Mouse (Mus musculus) right cerebral cortex, adult 18-20 months (tissue): ENCODE data around the gene Nos1.

Source experiments
- DNase-seq: peaks from one replicate; pipeline ENCODE4 v3.0.0; 2022; ENCODE audit warnings: mixed read lengths

The Nos1 gene

DNA sequence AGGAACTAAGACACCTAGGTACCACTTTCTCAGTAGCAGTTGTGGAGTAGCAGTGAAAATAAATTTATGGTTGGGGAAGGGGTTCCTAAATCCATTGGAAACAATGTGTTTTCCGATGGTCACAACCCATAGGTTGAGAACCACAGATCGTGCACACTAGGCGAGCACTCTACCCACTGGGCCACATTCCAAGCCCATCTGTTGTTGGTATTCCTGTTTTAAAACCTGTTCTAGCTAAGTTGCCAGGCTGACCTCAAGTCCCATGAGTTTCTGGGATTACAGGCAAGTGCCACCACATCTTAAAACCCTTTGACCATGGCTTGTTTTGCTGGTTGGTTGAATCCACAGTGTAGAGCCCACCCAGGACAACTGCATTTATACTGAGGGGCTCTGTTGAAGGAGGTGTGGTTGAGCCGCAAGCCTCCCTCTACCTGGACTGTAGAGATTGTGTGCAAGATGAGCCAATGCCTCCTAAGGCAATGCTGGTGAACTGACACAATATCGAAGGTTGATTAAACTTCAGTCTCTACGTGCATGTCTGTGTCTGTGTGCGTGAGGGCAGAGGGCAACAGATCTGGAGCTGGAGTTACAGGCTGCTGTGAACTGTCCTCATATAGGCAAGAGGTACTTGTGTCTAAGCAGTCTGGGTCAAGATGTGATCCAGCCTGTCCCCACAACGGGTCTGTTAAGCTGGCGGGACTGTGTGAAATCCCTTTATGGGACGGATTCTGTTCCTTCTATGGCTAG, 189.0 kb downstream of the Nos1 start:
- DNase-seq: no peak

DNA sequence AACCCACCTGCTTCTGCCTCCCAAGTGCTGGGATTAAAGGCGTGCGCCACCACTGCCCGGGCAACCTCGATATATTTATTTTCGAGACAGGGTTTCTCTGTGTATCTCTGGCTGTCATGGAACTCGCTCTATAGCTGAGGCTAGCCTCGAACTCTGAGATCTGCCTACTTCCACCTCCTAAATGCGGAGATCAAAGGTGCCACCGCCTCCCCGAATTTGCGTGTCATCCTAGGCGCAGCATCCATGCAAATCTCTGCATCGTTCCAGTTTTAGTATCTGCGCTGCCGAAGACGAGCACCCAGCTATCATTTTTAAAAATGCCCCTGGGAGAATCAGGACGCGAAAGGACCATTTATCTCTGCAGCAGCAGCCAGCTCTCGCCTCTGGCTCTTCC, 195.4 kb downstream of the Nos1 start:
- no peak for DNase-seq

DNA sequence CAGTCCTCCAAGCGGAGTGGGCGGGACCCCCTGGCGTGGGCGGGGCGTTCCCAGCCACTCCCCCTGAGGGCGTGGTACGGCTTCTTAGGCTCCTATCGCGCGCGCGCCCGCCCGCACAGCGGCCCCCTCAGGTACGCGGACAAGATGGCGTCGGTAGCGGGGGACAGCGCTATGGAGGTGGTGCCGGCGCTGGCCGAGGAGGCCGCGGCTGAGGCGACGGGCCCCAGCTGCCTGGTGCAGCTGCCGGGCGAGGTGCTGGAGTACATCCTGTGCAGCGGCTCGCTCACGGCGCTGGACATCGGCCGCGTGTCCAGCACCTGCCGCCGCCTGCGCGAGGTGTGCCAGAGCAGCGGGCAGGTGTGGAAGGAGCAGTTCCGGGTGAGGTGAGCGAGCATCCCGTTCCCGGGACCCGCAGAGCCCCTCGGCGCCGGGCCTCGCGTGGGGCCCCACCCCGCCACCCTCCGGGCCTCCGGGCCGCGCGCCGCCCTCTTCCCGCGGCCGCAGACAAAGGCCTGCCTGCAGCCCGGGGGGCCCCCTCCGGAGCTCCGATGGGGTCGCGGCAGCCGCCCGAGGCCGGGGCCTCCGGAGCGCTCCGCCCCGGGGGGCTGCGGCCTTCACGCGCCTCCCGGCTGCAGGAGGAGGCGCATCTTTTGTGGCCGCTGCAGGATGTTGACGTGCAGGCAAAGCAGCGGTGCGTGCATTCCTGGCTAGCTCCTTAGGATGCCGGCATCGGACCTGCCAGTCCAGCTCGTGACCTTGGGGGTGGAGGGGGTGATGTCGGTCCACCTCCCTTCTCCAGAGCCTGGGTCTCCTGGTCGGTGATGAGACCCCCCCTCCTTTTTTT, 196.0 kb downstream of the Nos1 start, which contains the start of gene Fbxo21:
Gene Fbxo21, plus strand, starts transcription at position 74 of the 844 bp plus-strand sequence.
- peak; percentile 97 for DNase-seq

DNA sequence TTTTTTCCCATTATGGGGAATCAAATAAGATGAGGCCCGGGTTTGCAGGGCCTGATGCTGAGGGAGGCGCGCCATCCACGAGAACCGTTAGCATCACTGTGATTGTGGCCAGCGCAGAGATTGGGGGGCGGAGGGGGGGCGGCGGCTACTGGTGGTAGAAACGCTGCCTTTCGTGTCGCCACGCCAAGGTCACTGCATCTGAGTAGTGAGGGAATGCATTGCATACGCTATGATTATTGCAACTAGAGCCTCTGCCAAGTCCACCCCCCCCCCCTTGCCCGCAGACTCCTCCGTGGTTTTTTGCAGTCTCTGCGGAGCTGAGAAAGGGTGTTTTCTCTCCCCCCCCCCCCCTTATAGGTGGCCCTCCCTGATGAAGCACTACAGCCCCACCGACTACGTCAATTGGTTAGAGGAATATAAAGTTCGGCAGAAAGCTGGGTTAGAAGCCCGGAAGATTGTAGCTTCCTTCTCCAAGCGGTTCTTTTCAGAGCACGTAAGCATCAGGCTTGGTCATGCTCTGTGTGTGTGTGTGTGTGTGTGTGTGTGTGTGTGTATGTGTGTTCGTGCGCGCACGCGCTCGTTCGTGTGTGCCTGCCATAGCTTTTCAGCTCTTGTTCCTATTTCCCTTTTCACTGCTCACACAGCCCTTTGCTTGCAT, 196.8 kb downstream of the Nos1 start:
- DNase-seq: peak; percentile 38

DNA sequence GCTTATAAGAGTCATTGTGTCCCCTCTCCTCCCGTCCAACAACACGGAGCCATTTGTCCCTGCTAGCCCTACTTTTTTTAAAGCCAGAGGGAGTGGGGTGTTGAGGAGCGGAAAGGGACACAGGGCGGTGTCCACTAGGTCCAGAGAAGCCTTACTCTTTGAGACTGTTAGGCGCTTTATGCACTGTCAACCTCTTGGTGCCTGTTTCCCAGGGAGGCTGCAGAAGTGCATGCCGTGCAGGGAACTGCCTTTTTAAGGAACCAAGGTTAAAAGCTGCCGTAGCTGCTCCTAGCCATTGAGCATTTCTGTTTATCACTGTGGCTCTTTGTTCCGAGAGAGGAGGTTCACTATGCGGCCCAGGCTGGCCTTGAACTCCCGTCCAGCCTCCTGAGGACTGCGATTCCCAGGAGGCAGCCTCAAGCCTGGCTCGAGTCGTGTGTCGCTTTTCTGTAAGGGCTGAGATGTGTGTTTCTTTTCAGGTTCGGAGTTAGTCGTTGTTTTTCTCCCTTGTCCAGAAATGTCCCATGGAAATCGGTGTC, 197.4 kb downstream of the Nos1 start:
- no peak for DNase-seq

DNA sequence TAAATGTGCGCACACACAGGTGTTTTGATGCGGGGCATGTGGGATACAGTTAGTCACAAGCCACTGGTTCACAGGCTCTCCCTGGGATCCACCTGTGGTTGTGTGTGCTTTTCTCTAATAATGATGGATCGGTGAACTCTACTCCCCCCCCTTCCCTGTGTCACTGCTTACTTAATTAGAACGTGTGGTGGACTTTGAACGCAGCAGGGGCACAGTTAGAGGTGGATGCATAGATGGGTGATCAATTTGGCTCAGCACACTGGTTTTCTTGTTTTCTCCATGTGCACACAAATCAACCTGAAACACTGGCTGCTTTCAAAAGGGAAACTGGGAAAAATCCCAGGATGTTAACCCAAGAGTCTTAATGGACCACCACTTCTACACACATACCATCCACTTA, 198.2 kb downstream of the Nos1 start:
- no peak for DNase-seq

DNA sequence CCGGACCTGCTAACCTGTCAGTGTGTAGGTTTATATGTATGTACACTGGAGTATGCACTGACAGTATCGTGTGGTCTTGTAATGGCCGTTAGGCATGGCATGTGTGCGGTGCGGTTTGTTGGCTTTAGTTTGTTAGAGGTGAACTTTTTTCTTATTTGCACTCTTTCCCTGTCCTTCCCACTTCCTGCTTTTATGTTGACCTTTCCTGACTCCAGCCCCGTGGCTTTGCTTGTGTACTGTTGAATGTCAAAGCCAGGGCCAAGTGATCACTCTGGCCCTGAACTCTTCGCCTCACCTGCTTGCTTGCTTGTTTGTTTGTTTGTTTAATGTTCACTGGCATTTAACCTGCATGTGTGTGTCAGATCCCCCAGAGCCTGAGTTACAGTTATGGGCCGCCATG, 200.1 kb downstream of the Nos1 start:
- DNase-seq: no peak

DNA sequence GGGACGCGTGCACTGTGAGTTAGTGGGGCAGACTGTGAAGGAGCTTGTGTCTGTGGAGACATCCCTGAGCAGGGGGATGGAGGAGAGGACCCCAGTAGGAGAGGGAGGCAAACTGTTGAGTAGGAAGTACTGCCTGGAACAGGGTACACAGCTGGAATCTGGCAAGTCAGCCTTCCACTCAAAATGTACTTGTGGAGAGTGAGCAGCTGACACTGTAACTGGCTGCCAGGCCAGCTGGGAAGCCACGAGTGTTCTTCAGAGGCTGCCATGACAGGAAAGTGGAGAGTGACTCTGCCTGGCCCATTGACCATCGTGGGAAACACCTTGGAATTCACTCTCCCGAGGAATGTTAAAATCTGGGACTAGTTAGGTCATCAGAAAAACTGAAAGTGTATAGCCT, 201.1 kb downstream of the Nos1 start:
- DNase-seq: no peak

DNA sequence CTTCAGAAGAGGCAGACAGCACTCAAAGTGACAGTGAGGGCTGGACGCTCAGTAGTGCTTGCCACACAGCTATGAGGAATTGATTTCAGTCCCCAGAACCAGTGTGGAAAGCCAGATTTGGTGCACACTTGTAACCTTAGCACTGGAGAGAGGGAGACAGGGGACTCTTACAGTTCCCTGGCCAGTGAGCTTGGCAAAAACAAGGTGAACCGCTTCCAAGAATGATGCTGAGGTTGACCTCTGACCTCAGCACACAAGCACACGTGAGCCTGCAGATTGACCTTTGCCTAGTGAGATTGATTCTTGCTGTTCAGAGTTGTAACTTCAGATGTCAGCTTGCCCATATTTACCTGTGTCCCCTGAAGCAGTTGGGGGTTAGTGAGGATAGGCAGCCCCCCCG, 205.5 kb downstream of the Nos1 start:
- no peak for DNase-seq

DNA sequence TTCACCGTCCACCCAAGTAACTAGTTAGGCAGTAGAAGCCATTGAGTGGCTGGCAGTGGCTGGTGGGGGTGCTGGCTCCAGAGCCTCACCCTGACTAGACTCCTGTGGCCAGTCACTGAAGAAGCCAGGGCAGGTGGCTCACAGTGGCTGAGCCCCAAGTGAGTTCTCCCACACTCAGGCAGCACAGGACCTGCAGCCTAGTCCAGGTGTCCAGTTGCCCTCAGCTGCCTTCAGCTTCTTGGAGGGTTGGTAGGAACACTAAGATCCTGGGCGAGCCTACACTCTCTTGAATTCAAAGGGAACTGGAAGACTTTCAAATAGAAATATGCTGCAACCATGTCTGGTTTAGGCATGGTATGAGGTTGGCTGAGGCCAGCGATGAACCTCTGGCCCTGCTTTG, 207.1 kb downstream of the Nos1 start:
- DNase-seq: no peak

DNA sequence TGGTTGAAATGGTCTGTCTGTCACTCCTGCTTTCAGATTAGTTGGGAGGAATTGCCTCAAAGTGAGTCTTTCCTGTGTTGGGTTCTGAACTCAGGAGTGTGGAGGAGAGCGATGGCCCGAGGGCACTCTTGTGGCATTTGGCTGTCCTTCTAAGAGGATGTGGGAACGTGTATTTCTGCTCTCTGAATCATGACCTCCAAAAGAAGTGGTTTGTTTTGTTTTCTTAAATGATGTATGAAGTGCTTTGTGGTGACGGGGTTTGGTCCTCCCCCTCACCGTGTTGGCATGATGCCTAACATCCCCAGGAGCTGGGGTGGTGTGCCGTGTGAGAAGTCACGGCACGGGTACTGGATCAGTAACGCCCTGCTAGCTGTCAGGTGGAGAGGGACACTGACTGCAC, 207.5 kb downstream of the Nos1 start:
- no peak for DNase-seq

DNA sequence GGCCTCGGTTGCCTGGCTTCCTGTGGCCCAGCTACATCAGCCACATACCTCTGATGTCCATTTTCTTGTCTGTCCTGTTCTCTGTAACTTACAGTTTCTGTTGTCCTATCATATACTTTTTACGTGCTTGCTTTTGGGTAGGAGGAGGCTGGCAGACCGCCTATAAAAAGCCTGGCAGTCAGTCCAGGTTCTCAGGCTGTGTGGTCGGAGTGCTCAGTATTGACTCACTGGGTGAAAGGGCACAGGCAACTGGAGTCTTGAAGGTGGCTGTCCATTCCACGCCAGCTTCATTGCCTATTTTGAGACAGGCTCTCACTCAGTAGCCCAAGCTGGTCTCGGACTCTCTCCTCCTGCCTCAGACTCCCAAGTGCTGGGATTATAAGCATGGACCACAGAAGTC, 208.9 kb downstream of the Nos1 start:
- DNase-seq: no peak

DNA sequence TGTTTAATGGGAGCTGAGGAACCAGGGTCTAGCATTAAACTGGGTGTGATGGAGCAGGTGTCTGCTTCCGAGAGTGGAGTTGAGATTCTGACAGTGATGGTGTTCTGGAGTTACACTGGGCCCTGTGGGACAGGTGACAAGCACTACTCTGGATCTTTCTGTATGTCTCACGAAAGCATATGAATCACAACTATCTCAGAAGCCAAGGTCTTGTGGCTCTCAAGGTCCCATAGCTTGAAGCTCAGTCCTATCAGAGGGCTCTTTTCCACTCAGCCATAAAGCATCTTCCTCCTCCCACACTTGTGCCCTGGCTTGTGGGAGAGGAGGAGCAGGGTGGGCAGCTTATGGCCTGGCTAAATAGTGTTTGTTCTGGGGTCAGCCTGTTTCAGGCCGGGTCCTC, 210.1 kb downstream of the Nos1 start:
- DNase-seq: no peak

DNA sequence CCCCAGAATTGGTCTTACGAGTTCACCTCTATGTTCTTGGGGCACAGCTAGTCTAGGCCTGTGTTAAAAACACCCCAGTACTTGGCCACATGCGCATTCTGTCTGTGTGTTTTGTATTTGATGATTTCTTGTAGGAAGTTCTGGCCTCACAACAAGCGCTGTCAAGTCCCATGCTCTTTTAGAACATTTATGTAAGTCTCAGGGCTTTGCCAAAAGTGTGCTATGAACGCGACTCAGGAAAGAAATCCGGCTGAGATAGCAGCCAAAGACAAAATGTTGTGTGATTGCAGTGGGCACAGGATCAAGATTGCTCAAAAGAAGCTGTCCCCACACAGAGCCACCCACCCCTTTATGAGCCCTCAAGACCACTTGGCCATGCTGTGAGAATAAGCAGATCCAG, 212.7 kb downstream of the Nos1 start:
- DNase-seq: peak; percentile 63

DNA sequence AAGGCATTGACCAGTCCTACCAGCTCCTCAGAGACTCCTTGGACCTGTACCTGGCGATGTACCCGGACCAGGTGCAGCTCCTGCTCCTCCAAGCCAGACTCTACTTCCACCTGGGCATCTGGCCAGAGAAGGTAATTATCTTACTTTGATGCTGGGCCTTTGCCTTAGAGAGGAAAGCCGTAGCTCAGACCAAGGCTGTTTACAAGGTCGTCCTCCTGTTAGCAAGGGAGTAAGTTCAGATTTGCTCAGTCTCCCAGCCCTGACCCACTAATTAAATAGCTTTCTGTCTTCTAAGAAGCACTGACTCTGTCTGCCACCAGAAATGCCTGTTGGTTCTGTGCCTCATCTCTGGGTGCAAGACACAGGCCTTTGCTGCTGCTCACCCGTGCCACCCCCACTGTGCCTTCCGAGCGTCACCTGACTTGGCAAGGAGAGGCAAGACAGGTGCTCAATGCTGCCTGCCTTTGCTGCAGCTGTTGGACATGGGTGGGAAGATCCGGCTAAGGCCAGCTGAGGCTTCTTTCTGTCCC, 214.6 kb downstream of the Nos1 start:
- no peak for DNase-seq

DNA sequence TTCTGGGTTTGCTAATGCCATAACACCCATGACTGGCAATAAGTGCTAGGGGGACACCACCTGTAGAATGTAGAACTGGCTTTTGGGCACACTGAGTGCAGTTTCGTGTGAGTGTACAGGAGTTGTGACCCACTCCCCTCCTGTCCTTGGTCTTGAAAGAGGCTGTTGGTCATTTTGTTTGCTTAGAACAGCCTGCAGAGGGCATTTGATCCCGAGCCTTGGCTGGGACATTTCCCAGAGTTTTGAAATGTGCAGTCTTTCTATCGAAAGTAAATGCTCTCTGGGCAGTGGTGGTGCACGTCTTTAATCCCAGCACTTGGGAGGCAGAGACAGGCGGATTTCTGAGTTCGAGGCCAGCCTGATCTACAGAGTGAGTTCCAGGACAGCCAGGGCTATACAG, 215.1 kb downstream of the Nos1 start:
- DNase-seq: no peak

DNA sequence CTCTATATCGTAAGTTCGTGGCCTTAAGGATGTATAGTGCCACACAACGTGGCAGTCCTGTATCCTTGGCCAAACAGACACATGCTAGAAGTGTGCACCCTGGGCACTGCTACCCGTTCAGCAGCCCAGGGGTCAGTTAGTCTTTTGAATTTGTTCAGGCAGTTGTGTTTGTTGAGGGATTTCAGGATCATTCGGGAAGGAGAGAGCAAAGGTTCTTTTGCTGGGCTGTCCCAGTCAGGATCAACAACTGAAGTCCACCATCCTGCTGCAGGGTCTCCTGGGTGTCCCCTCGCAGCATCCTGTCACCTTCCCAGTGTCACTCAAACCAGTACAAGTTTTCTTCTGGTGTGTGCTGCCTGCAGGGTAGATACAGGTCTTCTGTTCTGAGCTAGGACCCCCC, 215.7 kb downstream of the Nos1 start:
- DNase-seq: no peak

DNA sequence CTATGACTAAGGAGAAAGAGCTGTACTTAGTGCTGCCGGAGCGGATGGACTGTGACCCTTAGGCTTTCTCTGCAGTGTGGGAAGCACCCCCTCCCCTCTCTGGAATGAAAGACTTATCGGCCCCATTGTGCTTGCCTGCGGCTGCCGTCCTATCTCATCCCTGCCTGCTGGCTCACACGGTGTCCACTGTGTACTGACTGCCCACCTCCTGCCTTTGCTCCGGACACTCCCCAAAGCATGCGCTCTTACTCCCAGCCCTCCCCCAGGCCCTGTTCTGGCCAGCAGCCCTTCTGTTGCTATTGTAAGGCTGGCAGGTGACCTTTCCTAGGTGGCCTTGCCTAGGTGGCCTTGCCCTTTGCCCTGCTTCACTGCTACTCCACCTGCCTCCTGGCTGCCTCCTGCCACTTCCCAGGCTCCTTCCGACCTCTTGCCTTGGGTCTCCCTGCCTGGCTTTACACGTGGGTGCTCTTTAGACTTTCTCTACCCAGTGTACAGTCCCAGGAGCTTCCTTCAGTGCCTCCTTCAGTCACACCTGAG, 216.7 kb downstream of the Nos1 start:
- DNase-seq: no peak

DNA sequence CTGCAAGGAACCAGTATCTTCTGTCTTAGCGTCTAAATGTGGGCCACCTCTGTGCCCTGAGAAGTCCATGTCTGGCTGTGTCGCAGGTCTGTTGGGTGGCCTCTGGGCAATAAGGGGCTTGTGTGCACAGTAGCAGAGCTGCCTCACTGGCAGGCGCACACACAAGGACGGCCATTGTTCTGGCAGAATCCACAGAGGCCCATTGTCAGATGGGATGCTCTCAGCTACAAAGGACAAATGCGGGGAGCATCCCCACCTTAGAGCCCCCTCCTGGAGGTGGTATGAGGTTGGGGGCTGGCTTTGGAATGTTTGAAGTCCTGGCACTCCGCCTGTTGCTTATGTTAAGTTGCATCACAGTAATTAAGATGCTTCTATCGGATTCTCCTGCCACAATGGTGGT, 218.2 kb downstream of the Nos1 start:
- DNase-seq: peak; percentile 31

DNA sequence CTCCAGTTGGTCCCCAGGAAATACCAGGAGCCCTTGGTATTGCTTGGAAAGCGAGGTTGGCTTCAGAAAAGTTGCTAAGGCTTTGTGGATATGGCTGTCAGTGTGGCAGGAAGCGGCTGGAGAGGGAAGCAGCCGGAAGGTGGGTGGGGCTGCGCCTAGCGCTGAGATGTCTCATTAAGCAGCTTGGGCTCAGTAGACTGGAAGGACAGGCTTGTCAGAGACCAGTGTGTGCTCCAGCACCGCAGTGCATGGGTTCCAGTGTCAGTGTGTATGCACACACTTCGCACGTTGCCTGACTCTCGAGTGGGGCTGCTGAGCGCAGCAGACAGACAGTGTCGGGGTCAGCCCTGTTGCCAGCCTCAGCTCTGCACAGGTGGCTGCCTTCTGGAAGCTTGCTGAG, 218.8 kb downstream of the Nos1 start:
- DNase-seq: peak; percentile 72

DNA sequence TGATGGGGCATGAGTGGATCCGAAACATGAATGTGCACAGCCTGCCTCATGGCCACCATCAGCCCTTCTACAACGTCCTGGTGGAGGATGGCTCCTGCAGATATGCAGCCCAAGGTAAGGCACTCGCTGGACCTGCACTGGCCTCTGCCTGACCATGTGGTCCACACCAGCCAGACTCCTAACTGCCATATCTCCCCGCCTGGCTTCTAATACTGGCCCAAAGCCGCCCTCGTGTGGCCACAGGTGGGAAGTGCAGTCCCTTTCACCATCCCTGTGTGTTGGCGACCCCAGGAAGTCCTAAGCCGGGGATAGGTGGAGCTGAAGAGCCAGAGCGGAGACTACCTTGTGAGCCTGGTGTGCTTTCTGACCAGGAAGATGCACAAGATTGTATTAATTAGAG, 221.2 kb downstream of the Nos1 start:
- peak; percentile 53 for DNase-seq

DNA sequence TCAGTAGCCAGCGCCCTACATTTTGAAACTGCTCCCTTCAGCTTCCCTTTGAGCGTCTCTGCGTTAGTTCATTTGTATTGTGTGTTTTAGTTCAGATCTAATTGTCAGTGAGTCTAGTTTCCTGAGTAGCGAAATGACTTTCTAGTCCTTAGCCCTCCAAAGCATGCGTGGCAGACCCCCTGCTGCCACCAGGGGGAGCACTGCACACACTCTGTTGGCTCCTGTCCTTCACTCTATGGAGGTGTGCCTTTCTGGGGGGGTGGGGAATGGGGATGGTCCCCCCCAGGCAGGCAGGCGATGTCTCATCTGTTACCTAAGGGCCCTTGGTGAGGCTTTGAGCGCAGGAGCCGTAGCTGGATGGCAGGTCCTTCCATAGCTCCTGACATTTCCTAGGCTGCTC, 223.8 kb downstream of the Nos1 start:
- peak; percentile 72 for DNase-seq

DNA sequence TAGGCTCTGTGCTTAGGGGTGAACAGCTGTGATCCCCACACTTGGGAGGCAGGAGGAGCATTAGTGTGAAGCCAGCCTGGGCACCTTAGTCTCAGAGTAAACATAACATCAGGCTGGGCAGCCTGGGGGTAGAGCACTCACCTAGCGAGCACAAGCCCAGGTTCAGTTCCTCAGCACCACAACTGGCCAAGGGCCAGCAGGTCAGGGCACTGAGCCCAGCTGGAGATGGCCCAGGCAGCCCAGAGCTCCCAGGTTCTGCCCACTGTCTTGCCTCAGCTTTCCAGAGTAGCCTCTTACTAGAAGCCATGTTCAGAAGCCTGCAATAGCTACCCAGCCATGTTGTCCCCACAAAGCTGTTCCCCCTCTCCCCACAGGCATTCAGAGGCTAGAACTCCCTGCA, 224.9 kb downstream of the Nos1 start:
- DNase-seq: no peak
